Mouse (Mus musculus) stomach, postnatal 0 days (tissue): ENCODE data around the gene Deup1.

Source experiments
- CTCF ChIP-seq: IDR thresholded peaks from 2 replicates; pipeline ENCODE4 v1.5.1; 2016; ENCODE audit warnings: antibody characterized with exemption, low read depth, mild to moderate bottlenecking, moderate library complexity
- EP300 ChIP-seq: optimal IDR thresholded peaks from 2 replicates; pipeline ENCODE3; 2016; ENCODE audit warnings: antibody characterized with exemption

DNA sequence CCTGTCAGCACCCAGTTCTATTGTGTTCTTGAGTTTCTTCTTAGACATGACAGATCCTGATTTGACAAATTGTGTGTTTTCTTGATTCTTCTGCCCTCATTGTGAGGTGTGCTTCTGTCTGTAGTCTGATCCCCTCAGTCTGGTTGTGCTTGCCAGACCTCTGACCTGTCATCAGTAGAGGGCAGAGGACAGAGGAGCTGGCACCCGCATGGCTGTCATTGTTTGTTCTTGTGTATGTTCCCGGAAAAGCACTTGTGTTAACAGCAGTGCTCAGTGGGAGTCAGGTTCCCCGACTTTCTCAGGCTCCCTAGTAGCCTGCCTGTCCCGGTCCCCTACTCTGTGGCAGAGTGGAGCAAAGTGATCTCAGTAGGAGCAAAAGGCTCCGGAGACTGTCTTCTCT lies 92.3 kb downstream of the Deup1 start:
- no peak for TF ChIP-seq CTCF
- TF ChIP-seq EP300: no peak
